Mouse (Mus musculus) v-Abl transformed pro-B cells (cell line): ENCODE data around the gene Masp1.

Experiments
- in situ Hi-C, 2 experiments: fragments of 400-800 bp; cut with MboI; formaldehyde crosslinking; loops; one replicate each; pipeline ENCODE4 v1.15.1; 2025; ENCODE audit not compliant: unreplicated experiment in 2 of 2

Masp1 gene

DNA sequence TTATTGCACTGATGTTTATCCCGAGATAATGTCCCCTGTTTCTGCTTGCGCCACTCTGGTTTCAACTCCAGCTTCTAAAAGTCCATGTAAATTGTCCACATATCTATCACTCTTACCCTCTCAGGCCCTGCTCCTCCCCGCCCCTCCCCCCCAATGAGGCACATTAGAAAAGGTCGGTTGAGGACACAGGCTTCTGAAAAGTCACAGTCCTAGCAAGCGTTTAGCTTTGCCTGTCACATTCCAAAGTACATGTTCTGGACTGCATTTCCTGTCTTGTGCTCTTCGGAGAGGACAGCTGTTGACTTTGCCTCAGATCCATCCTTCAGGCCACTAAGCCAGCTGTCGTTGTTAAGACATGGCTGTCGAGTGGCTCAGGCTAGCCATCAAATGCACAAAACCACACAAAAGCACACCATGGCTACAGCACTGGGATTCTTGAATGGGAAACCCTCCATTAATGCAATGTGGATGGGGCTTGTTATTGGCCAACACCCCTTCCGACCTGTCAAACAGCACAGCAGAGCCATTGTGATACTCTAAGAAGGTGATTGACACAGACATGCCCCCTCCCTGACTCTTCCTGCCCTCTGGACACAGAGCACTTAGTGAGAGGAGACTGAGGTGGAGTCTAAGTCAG, 103.8 kb downstream of the Masp1 start:
- in situ Hi-C loops = no loop called here

DNA sequence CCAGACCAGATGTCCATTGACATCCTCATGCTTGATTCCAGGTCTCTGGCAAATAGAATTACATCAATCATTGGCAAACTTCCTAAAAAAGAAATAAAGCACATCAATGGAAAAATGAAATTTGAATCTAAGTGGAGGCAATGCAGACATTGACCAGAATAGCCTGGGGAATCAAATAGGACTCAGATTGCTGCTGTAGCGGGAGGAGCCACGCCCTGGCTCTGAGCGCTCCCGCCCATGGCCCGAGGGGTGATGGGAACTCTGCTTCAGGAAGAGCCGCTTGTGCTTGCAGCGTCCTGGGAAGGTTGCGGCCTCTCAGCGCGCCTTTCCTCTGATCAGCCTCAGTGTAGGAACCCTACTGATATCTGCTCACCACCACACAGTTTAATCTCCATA, 104.4 kb downstream of the Masp1 start:
- in situ Hi-C loops = no loop called here

DNA sequence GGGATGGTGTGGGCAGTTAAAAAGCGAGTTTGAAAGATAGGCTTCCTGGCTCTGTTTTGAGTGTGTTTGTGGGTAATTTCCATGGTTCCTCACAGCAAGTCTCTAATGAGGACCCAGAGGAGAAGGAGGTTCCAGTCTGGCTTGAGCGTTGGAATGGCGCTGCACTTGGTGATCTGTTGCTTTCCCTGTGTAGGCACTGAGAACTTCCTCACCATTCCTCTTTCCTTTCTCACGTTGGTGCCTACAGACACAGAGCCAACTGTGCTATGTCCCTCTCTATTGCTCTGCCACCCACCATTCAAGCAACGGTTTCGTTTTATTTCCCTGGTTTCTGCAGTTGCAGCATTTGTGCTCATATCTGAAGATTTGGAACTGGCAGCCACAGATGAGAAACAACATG, 107.7 kb downstream of the Masp1 start:
- in situ Hi-C loops = no loop called here

DNA sequence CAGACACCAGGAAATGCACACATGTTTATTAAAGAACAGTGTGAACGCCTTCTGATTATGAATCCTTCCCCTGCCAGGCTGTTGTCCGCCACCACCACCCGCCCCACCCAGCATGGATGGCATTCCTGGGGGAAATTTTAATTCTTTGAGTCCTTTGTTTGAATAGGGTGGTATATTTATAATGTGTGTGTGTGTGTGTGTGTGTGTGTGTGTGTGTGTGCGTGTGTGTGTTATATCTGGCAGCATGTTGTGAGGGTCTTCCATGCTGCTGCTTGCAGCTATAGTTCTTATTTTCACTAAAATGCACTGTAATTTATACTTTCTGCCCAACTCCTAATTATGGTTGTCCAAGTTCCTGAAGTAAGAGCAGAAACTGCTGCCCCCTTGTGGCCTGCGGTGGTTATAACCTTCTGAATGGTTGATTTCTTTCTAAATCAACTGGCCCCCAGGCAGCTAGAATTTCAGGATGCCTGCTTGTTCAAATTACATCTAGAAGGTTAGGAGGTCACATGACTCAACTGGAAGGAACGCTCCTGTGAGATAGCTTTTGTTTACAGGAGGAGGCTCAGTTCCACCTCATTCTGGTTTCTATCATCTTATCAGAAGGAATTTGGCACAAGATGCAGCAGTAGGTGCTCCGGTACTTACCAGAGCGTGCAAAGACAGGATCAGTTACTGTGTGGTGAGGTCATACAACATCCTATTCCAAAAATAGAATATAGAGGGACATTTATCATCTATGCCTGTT, 117.4 kb downstream of the Masp1 start:
- in situ Hi-C loops = loop anchor here (5.0 to 10.0 kb wide), 3 partner anchors 178 to 256 kb away; partner anchors contain the start of genes Adipoq (in 1 of the 2) and St6gal1 (in 1 of the 2)

DNA sequence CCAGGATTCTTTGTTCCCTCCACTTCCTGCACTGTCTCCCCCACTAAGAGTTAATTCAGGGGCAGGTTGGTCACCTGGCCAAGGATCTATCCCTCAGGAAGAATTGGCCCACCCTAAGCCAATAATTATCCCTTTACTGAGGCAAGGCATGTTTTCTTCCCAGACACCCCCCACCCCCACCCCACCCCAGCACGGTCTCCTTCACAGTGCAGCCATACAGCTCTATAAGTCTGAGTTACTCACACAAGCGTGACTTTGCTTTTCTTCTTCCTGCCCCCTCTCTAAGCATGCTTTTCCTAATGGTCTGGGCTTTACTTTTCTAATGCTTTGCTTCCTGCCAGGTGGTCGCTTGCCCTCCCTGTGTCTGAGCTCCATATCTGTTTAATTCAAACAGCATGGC, 118.7 kb downstream of the Masp1 start:
- in situ Hi-C loops = loop anchor here (5.0 to 10.0 kb wide), 3 partner anchors 177 to 255 kb away; partner anchors contain the start of genes Adipoq (in 1 of the 2) and St6gal1 (in 1 of the 2)

DNA sequence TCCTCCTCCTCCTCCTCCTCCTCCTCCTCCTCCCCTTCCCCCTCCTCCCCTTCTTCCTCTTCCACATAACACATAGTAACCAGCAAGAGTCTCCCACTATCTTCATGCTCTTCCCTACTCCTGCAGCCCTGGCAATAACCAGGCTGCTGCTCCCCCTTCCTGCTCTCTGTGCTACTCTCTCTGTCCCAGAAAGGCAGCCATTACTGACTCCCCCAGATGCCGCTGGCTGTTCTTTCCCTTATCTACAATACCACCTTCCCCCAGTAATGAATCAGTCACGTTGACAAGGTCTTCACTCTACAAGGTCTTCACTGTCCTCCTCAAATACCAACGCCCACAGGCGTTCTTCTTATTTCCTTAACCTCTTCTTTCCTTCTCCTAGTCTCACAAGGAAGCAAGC, 119.2 kb downstream of the Masp1 start:
- in situ Hi-C loops = loop anchor here (5.0 to 10.0 kb wide), 3 partner anchors 177 to 254 kb away; partner anchors contain the start of genes Adipoq (in 1 of the 2) and St6gal1 (in 1 of the 2)
